Comparison of ENCODE assay signal across 7 mouse cellular contexts in the genomic region with DNA sequence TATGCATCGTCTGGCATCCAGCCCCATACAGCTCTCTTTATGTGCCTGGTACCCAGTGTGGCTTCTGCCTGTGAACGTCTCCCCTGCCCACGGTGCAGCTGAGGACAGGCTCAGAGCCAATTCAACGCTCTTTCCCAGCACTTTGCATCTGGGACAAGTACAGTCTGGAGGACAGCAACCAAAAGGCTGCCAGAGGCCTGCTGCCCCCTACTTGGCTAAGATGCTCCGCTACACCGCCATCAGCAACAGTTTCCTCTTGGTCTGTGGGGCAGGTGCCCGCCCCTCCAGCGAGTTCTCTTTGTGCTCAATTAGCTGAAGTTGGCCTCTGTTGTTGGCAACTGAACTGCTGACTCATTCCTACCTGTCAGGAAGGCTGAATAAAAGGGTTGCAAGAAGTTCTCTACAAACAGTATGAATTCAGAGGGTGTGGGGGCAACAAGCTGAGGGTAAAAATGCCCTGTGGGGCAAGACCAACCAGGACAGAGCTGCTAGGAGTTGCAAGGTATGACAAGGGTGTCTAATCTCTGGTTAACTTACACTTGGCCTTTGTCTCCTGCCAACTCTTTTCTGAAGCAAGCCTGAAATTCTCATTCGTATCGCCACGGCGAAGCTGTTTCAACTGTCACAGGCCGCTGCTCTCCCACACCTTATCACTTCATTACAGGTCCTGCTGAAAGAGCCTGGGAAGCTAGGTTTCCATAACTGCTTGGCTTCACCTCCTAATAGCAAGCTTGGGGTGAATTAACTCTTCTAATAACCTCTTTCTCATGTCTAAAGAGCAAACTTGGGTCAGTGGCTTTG. TPM values are rescaled to one million over a fixed set of nuclear protein-coding genes. Genes with fewer than 3 reads are reported as not detected.
A peak's percentile ranks its signal among the peaks of the same experiment; 100 is the strongest.
DNase-seq lines count a peak whose midpoint lies in the region; ATAC-seq and TF ChIP-seq lines count a peak whose summit lies in the region.

No protein-coding gene starts in this region.

- peak; percentile 41 for TF ChIP-seq CTCF in lung, postnatal 0 days (IDR thresholded peaks at IDR 0.05)

- DNase-seq in midbrain, embryonic 10.5 days (ENCODE audit: low spot score), result no peak
- DNase-seq in fibroblast of lung, adult 2 months (ENCODE audit: low read depth), result peak; percentile 27
- peak; percentile 69 for DNase-seq in kidney, adult 9 months
- peak; percentile 47 for DNase-seq in lung, postnatal 0 days (ENCODE audit: low spot score)
- DNase-seq in ovary, postnatal 36 days (ENCODE audit: low spot score), result no peak

- H3K4me1 ChIP-seq in midbrain, embryonic 10.5 days, result peaks cover 7% of the 10 kb centered on the region
- H3K4me1 ChIP-seq in midbrain, embryonic 13.5 days (replicated peaks), result peaks cover 5% of the 10 kb centered on the region; the same call in 1 of the 2 replicates
- no peaks in the 10 kb centered on the region; the same call in 1 of the 2 replicates for H3K4me1 ChIP-seq in lung, postnatal 0 days (ENCODE audit: insufficient read depth, low read depth, low read length)

- H3K27ac ChIP-seq in midbrain, embryonic 10.5 days (replicated peaks), result 0 out of 2 replicates have a peak overlapping the region, but pooled peaks have one; percentile 42
- no peak overlapping the region for H3K27ac ChIP-seq in midbrain, embryonic 13.5 days
- no peak overlapping the region for H3K27ac ChIP-seq in lung, postnatal 0 days (ENCODE audit: low read length)

- WGBS in midbrain, embryonic 10.5 days, result 74% methylated on average over 13 of the region's 13 CpGs
- 53% methylated on average over 13 of the region's 13 CpGs for WGBS in midbrain, embryonic 13.5 days
- 47% methylated on average over 13 of the region's 13 CpGs for WGBS in lung, postnatal 0 days

- ATAC-seq in midbrain, embryonic 13.5 days, result no peak
- peak; percentile 54 for ATAC-seq in lung, postnatal 0 days
- no peak for ATAC-seq in cerebellum, adult (ENCODE audit: insufficient number of reproducible peaks, low FRiP score, low TSS enrichment)

- H3K27me3 ChIP-seq in midbrain, embryonic 10.5 days (ENCODE audit: low read depth, poor library complexity, severe bottlenecking), result no peaks in the 10 kb centered on the region
- H3K27me3 ChIP-seq in midbrain, embryonic 13.5 days, result no peaks in the 10 kb centered on the region
- no peaks in the 10 kb centered on the region for H3K27me3 ChIP-seq in lung, postnatal 0 days (replicated peaks; ENCODE audit: insufficient read depth, low read length)

- H3K9me3 ChIP-seq in midbrain, embryonic 10.5 days (replicated peaks), result no peaks in the 10 kb centered on the region
- no peaks in the 10 kb centered on the region for H3K9me3 ChIP-seq in midbrain, embryonic 13.5 days
- H3K9me3 ChIP-seq in lung, postnatal 0 days (ENCODE audit: low read length), result no peaks in the 10 kb centered on the region

- no peak overlapping the region for H3K9ac ChIP-seq in midbrain, embryonic 13.5 days (replicated peaks)
- no peak overlapping the region for H3K9ac ChIP-seq in lung, postnatal 0 days (replicated peaks; ENCODE audit: low read depth)

- no peak for TF ChIP-seq EP300 in lung, postnatal 0 days (IDR thresholded peaks at IDR 0.05)

- H3K4me3 ChIP-seq in midbrain, embryonic 10.5 days, result no peak overlapping the region
- H3K4me3 ChIP-seq in midbrain, embryonic 13.5 days (replicated peaks), result no peak overlapping the region
- no peak overlapping the region for H3K4me3 ChIP-seq in lung, postnatal 0 days (ENCODE audit: low read depth, low read length)

- peaks cover 4% of the 10 kb centered on the region for H3K36me3 ChIP-seq in midbrain, embryonic 10.5 days
- no peaks in the 10 kb centered on the region for H3K36me3 ChIP-seq in midbrain, embryonic 13.5 days
- H3K36me3 ChIP-seq in lung, postnatal 0 days (ENCODE audit: insufficient read depth, low read length), result no peaks in the 10 kb centered on the region

- H3K4me2 ChIP-seq in midbrain, embryonic 13.5 days (replicated peaks), result no peak overlapping the region
- H3K4me2 ChIP-seq in lung, postnatal 0 days (replicated peaks; ENCODE audit: low read depth, low read length), result no peak overlapping the region

RNA-seq across cellular contexts. Expression of a gene that starts 41.0 kb away (rescaled TPM):
- 25.0 and 25.1 TPM in 2 replicates for polyA plus RNA-seq in midbrain, embryonic 10.5 days (2016; fragmentation: Nextera tagmentation; extraction: Ambion mirVana)
- 10.6 and 13.3 TPM in 2 replicates for polyA plus RNA-seq in midbrain, embryonic 13.5 days (2015; fragmentation: Nextera tagmentation; extraction: Ambion mirVana)
- 18.5 and 18.6 TPM in 2 replicates for polyA plus RNA-seq in lung, postnatal 0 days (2015; fragmentation: Nextera tagmentation; extraction: Ambion mirVana)

Comparison
In these comparisons a context has a peak if more than half of its experiments do, and no peak if none do; other contexts are left out.
1. DNase-seq: peak in fibroblast of lung, adult 2 months (single experiment), kidney, adult 9 months (single experiment) and lung, postnatal 0 days (single experiment); none in midbrain, embryonic 10.5 days (single experiment) and ovary, postnatal 36 days (single experiment).